Mouse (Mus musculus): ENCODE data around the gene Hs3st2. TPM values are rescaled to one million over a fixed set of nuclear protein-coding genes. Genes with fewer than 3 reads are reported as not detected.
"Not testable (repeated sequence)": the region's sequence is repeated elsewhere in the genome, so short reads cannot be mapped to it uniquely, and the experiment has no call there.

The Hs3st2 gene
- 1.1 and 1.6 TPM in 2 replicates for polyA plus RNA-seq (2015; fragmentation: Nextera tagmentation; extraction: Ambion mirVana)

DNA sequence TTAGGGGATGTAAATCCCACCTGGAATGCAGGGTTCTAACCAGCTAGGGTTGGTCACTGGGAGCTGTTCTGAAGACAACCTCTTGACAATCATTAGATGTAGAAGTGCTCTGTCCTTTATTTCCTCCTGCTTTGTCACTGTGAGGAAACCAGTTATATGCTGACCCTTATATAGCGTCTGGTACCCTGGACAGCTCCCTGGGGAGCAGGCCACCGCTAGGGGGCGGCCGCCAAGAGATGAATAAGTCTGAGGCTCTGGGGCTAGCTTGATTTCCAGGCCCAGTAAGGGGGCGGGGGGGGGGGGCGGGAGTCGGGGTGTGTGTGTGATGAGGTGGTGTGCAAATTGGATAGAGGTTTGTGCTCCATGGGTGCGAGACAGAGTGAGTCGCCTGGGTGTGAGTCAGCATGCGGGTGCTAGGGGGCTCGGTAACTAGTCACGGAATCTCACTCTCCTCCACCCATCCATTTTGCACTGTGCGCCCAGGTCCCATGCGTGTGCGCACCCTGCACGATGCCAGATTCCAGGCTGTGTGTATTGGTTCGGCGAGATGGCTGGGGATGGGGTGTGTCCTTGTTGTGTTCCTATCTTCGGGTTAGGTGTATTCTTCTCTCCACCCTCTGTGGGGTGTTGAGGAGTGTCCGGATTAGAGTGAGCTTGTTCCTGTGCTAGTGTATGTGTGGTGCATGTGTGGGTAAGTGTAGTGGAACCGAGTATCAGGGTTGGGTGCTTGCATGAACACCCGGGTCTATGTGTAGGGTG is at the start of gene Hs3st2:
Gene Hs3st2, plus strand, starts transcription at position 635 of the 759 bp plus-strand sequence.
- no peaks in the 10 kb centered on the region for H3K9me3 ChIP-seq (replicated peaks; ENCODE audit: control insufficient read depth, low read length)
- WGBS: 2% methylated on average over 22 of the region's 22 CpGs
- H3K4me1 ChIP-seq (ENCODE audit: control insufficient read depth, insufficient read depth, low read length): peaks cover 7% of the 10 kb centered on the region; the same call in 1 of the 2 replicates
- no peak within 1 kb of the TSS for H3K9ac ChIP-seq (ENCODE audit: low read length)
- H3K27me3 ChIP-seq (ENCODE audit: control insufficient read depth, insufficient read depth, low read length): peaks cover 35% of the 10 kb centered on the region
- no peak within 1 kb of the TSS for H3K27ac ChIP-seq (ENCODE audit: low read length)
- H3K36me3 ChIP-seq (ENCODE audit: control insufficient read depth, insufficient read depth, low read length): no peaks in the 10 kb centered on the region
- H3K4me3 ChIP-seq (replicated peaks; ENCODE audit: low read length): peak within 1 kb of the TSS; percentile 18
- H3K4me2 ChIP-seq (ENCODE audit: low read depth, low read length): peak within 1 kb of the TSS; percentile 36
- ATAC-seq (ENCODE audit: insufficient read depth, low FRiP score): peak; percentile 41

DNA sequence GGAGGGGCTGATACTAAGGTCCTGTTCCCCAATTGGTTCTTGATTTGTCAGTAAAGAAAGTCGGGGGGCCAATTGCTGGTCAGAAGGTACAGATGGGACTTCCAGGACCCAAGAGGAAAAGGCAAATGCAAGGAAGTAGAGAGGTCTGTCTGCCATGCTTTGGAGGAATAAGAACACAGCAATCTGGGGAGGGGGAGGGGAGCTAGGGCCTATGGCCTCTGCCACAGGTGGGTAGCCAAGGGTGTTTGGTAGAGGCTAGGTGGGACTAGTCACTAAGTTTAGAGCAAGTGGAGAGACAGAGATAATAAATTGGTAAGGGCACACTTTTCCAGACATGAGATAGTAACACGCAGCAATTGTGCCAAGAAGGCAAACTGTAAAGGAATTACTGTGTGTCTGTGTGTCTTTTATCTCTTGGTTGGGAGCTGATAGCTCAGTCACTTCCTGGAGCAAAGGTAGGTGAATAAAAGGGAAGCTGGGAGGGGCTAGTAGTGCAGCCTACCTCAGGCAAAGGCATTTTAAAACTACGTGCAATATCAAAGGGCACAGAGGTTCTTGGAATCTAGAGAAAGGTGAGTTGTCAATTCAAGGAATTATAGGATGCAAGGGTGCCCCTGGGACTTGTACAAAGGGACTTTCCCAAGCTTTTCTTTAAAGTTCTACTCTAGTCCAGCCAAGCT is 43.2 kb upstream of the Hs3st2 start:
- Histone ChIP-seq H3K4me2 (ENCODE audit: low read depth, low read length) (no peak overlapping the region), H3K36me3 (ENCODE audit: control insufficient read depth, insufficient read depth, low read length) (no peaks in the 10 kb centered on the region), H3K4me1 (ENCODE audit: control insufficient read depth, insufficient read depth, low read length) (no peaks in the 10 kb centered on the region), H3K9ac (ENCODE audit: low read length) (no peak overlapping the region), H3K9me3 (replicated peaks; ENCODE audit: control insufficient read depth, low read length) (no peaks in the 10 kb centered on the region), H3K27me3 (ENCODE audit: control insufficient read depth, insufficient read depth, low read length) (no peaks in the 10 kb centered on the region), H3K4me3 (replicated peaks; ENCODE audit: low read length) (no peak overlapping the region), H3K27ac (ENCODE audit: low read length) (no peak overlapping the region)
- ATAC-seq (ENCODE audit: insufficient read depth, low FRiP score): peak; percentile 69
- WGBS: 64% methylated on average over 3 of the region's 3 CpGs

- no peak overlapping the region for H3K4me3 ChIP-seq (replicated peaks; ENCODE audit: low read length)
- 83% methylated on average over 2 of the region's 2 CpGs for WGBS
- ATAC-seq (ENCODE audit: insufficient read depth, low FRiP score): no peak
- no peak overlapping the region for H3K27ac ChIP-seq (ENCODE audit: low read length)
- no peak overlapping the region for H3K4me2 ChIP-seq (ENCODE audit: low read depth, low read length)
- no peaks in the 10 kb centered on the region for H3K27me3 ChIP-seq (ENCODE audit: control insufficient read depth, insufficient read depth, low read length)
- no peaks in the 10 kb centered on the region for H3K9me3 ChIP-seq (replicated peaks; ENCODE audit: control insufficient read depth, low read length)
- H3K36me3 ChIP-seq (ENCODE audit: control insufficient read depth, insufficient read depth, low read length): no peaks in the 10 kb centered on the region
- H3K4me1 ChIP-seq (ENCODE audit: control insufficient read depth, insufficient read depth, low read length): no peaks in the 10 kb centered on the region
- H3K9ac ChIP-seq (ENCODE audit: low read length): no peak overlapping the region
Observed at GRCm38 (mm10) chr7:121351688-121352087, 40.0 kb upstream of the Hs3st2 start.

- H3K4me1 ChIP-seq (ENCODE audit: control insufficient read depth, insufficient read depth, low read length); H3K4me2 ChIP-seq (ENCODE audit: low read depth, low read length); H3K4me3 ChIP-seq (replicated peaks; ENCODE audit: low read length); H3K9ac ChIP-seq (ENCODE audit: low read length); H3K9me3 ChIP-seq (replicated peaks; ENCODE audit: control insufficient read depth, low read length); H3K36me3 ChIP-seq (ENCODE audit: control insufficient read depth, insufficient read depth, low read length); ATAC-seq (ENCODE audit: insufficient read depth, low FRiP score); H3K27me3 ChIP-seq (ENCODE audit: control insufficient read depth, insufficient read depth, low read length); H3K27ac ChIP-seq (ENCODE audit: low read length): not testable (repeated sequence)
- WGBS: 86% methylated on average over 6 of the region's 6 CpGs
Observed at GRCm38 (mm10) chr7:121361448-121361847, 30.2 kb upstream of the Hs3st2 start.

GRCm38 (mm10) chr7:121365584-121365983 is 26.1 kb upstream of the Hs3st2 start:
- no peak for ATAC-seq (ENCODE audit: insufficient read depth, low FRiP score)
- Histone ChIP-seq H3K36me3 (ENCODE audit: control insufficient read depth, insufficient read depth, low read length) (no peaks in the 10 kb centered on the region), H3K9me3 (replicated peaks; ENCODE audit: control insufficient read depth, low read length) (no peaks in the 10 kb centered on the region), H3K27ac (ENCODE audit: low read length) (no peak overlapping the region), H3K9ac (ENCODE audit: low read length) (no peak overlapping the region), H3K4me2 (ENCODE audit: low read depth, low read length) (no peak overlapping the region), H3K27me3 (ENCODE audit: control insufficient read depth, insufficient read depth, low read length) (no peaks in the 10 kb centered on the region), H3K4me3 (replicated peaks; ENCODE audit: low read length) (no peak overlapping the region), H3K4me1 (ENCODE audit: control insufficient read depth, insufficient read depth, low read length) (no peaks in the 10 kb centered on the region)
- 78% methylated on average over 7 of the region's 7 CpGs for WGBS

DNA sequence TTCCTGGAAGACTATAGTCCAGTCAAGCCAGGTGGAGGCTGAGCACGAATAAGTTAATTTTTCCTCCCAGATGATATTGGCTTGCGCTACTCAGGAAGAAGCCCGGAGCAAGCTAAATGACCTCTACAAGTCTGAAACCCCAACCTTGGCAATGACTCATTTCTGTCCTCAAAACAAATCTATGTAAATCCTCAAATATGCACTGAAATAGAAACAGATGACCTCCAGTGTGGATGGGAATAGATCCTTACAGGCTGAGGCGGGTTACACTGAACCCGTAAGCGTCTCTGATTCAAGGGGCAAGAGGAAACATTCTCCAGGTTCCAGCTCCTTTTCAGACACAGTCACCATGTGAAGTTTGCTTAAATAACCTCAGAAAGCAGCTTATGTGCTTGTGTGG is 24.5 kb upstream of the Hs3st2 start:
- Histone ChIP-seq H3K9ac (ENCODE audit: low read length) (no peak overlapping the region), H3K4me1 (ENCODE audit: control insufficient read depth, insufficient read depth, low read length) (no peaks in the 10 kb centered on the region), H3K36me3 (ENCODE audit: control insufficient read depth, insufficient read depth, low read length) (no peaks in the 10 kb centered on the region), H3K4me3 (replicated peaks; ENCODE audit: low read length) (no peak overlapping the region), H3K9me3 (replicated peaks; ENCODE audit: control insufficient read depth, low read length) (no peaks in the 10 kb centered on the region), H3K27me3 (ENCODE audit: control insufficient read depth, insufficient read depth, low read length) (no peaks in the 10 kb centered on the region), H3K27ac (ENCODE audit: low read length) (no peak overlapping the region), H3K4me2 (ENCODE audit: low read depth, low read length) (no peak overlapping the region)
- no peak for ATAC-seq (ENCODE audit: insufficient read depth, low FRiP score)
- whole genome bisulfite sequencing: 79% methylated on average over 6 of the region's 6 CpGs

- Histone ChIP-seq H3K4me3 (replicated peaks; ENCODE audit: low read length) (no peak overlapping the region), H3K4me1 (ENCODE audit: control insufficient read depth, insufficient read depth, low read length) (no peaks in the 10 kb centered on the region), H3K9me3 (replicated peaks; ENCODE audit: control insufficient read depth, low read length) (no peaks in the 10 kb centered on the region), H3K4me2 (ENCODE audit: low read depth, low read length) (no peak overlapping the region), H3K27ac (ENCODE audit: low read length) (no peak overlapping the region), H3K9ac (ENCODE audit: low read length) (no peak overlapping the region), H3K27me3 (ENCODE audit: control insufficient read depth, insufficient read depth, low read length) (no peaks in the 10 kb centered on the region), H3K36me3 (ENCODE audit: control insufficient read depth, insufficient read depth, low read length) (no peaks in the 10 kb centered on the region)
- WGBS: 72% methylated on average over 7 of the region's 7 CpGs
- ATAC-seq (ENCODE audit: insufficient read depth, low FRiP score): no peak
Observed at GRCm38 (mm10) chr7:121371990-121372389, 19.7 kb upstream of the Hs3st2 start.

DNA sequence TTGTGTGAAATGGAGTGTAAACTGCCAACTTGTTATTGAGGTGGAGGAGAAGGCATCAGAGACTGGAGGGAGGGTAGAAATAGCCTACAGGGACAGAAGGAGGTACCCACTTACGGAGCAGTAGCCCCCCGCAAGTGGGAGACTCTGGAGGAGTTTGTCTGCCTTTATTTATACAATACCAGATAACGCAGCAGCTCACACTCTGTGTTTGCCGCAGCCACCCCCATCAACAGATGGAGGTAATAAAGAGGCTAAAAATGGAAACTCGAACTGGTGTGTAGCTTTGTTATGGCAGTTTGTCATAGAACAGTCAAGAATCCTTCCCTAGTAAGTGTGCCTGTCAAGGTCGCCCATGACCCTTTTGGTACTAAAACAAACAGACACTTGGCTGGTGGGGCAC is 16.2 kb upstream of the Hs3st2 start:
- H3K9me3 ChIP-seq (replicated peaks; ENCODE audit: control insufficient read depth, low read length): no peaks in the 10 kb centered on the region
- ATAC-seq (ENCODE audit: insufficient read depth, low FRiP score): no peak
- H3K4me1 ChIP-seq (ENCODE audit: control insufficient read depth, insufficient read depth, low read length): no peaks in the 10 kb centered on the region
- H3K27me3 ChIP-seq (ENCODE audit: control insufficient read depth, insufficient read depth, low read length): no peaks in the 10 kb centered on the region
- H3K36me3 ChIP-seq (ENCODE audit: control insufficient read depth, insufficient read depth, low read length): no peaks in the 10 kb centered on the region
- H3K9ac ChIP-seq (ENCODE audit: low read length): no peak overlapping the region
- H3K27ac ChIP-seq (ENCODE audit: low read length): no peak overlapping the region
- H3K4me2 ChIP-seq (ENCODE audit: low read depth, low read length): no peak overlapping the region
- no peak overlapping the region for H3K4me3 ChIP-seq (replicated peaks; ENCODE audit: low read length)
- WGBS: 24% methylated on average over 6 of the region's 6 CpGs

- no peak for ATAC-seq (ENCODE audit: insufficient read depth, low FRiP score)
- Histone ChIP-seq H3K9me3 (replicated peaks; ENCODE audit: control insufficient read depth, low read length) (no peaks in the 10 kb centered on the region), H3K9ac (ENCODE audit: low read length) (no peak overlapping the region), H3K4me1 (ENCODE audit: control insufficient read depth, insufficient read depth, low read length) (no peaks in the 10 kb centered on the region), H3K27ac (ENCODE audit: low read length) (no peak overlapping the region), H3K4me2 (ENCODE audit: low read depth, low read length) (no peak overlapping the region), H3K27me3 (ENCODE audit: control insufficient read depth, insufficient read depth, low read length) (no peaks in the 10 kb centered on the region), H3K4me3 (replicated peaks; ENCODE audit: low read length) (no peak overlapping the region), H3K36me3 (ENCODE audit: control insufficient read depth, insufficient read depth, low read length) (no peaks in the 10 kb centered on the region)
- 59% methylated on average over 4 of the region's 4 CpGs for WGBS
Observed at GRCm38 (mm10) chr7:121378942-121379341, 12.7 kb upstream of the Hs3st2 start.

Measured in stomach, embryonic 16.5 days (tissue).